Mouse (Mus musculus): ENCODE results near the gene Clec2e. TPM values are rescaled to one million over a fixed set of nuclear protein-coding genes. Genes with fewer than 3 reads are reported as not detected.
"Not testable (repeated sequence)": the region's sequence is repeated elsewhere in the genome, so short reads cannot be mapped to it uniquely, and the experiment has no call there.

Gene Clec2e
- not detected in 2 replicates for polyA plus RNA-seq (2015; fragmentation: Nextera tagmentation; extraction: Ambion mirVana)

DNA sequence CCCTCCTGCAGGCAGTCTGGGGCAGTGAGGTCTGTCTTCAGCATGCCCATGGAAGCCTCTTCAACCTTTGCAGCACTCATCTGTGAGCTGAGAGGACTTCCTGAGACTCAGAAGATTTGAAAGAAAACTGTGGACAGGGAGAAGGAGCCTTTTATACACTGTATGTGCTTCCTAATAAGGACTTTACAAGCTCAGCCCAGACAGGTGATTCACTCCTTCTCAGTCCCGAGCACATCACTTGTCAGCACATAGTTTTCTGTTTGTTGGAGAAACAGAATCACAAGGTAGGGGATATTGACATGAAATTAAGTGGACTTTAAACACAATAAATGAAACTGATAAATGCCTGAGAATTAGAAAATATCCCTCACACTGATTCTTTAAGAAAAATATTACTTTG is at the start of gene Clec2e:
TSS of gene Clec2e (minus strand) at position 120 of the 400 bp plus-strand sequence.
- ATAC-seq (ENCODE audit: low read depth); H3K4me2 ChIP-seq (ENCODE audit: low read depth, low read length); H3K27ac ChIP-seq (ENCODE audit: low read length); H3K9ac ChIP-seq (ENCODE audit: low read length); H3K27me3 ChIP-seq (ENCODE audit: control insufficient read depth, insufficient read depth, low read depth, low read length); H3K36me3 ChIP-seq (ENCODE audit: control insufficient read depth, insufficient read depth, low read length); H3K9me3 ChIP-seq (ENCODE audit: control insufficient read depth, low read length); H3K4me1 ChIP-seq (replicated peaks; ENCODE audit: control insufficient read depth, insufficient read depth, low read length); H3K4me3 ChIP-seq (ENCODE audit: low read length): not testable (repeated sequence)
- 41% methylated on average over 1 of the region's 1 CpGs for WGBS

DNA sequence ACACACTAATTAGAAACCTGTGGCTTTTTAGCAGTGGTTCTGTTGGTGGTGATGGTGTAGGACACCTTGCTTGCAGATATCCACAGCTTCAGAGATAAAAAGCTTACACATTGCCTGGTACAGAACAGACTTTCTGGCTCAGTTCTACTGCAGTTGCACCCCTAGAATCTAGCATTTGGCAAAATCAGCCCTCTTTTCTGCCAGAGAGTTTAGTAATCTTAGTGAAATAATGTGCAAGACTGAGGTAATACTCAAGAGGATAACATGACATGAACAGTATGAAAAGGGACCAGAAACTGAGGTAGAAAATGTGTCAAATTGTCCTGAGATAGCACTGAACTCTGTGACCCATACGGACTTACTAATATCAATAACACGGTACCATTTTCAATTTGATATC is 46.1 kb upstream of the Clec2e start:
- ATAC-seq (ENCODE audit: low read depth): no peak
- H3K9ac ChIP-seq (ENCODE audit: low read length): no peak overlapping the region

DNA sequence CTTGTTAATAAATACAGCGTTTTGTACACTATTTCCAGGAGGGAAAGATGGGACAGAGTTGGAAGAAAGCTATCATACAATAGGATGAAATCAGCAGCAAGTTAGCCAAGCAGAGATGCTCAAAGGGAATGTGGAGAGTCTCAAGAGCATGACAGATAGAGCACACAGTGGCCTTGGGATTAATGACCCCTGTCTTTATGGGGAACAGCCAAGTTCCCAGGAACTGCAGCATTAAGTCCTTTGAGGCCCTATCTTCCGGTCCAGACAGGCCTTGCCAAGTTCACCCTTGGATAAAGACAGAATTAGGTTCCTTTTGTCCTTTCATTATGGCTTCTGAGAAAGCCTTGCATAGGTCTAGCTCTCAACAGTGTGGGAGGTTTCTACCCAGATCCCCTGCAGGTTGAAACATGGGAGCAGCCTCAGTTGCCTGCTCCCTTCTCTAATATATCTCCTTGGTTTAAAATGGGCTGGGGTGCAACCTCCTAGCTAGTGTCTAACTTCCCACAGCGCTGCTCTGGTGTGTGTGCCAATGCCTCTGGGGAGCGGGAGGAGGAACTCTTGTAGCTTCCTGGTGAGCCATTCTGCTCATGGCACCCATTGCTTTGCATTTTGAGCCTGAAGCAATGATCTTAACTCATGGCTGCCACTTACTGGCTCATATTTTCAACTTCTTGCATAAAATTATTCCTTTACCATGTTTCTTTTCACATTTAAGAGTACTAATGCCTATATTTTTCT is 32.1 kb upstream of the Clec2e start:
- WGBS: 76% methylated on average over 4 of the region's 4 CpGs
- Histone ChIP-seq H3K9me3 (ENCODE audit: control insufficient read depth, low read length) (no peaks in the 10 kb centered on the region), H3K4me3 (ENCODE audit: low read length) (no peak overlapping the region), H3K27ac (ENCODE audit: low read length) (no peak overlapping the region), H3K36me3 (ENCODE audit: control insufficient read depth, insufficient read depth, low read length) (no peaks in the 10 kb centered on the region), H3K4me2 (ENCODE audit: low read depth, low read length) (no peak overlapping the region), H3K4me1 (replicated peaks; ENCODE audit: control insufficient read depth, insufficient read depth, low read length) (no peaks in the 10 kb centered on the region), H3K27me3 (ENCODE audit: control insufficient read depth, insufficient read depth, low read depth, low read length) (no peaks in the 10 kb centered on the region), H3K9ac (ENCODE audit: low read length) (no peak overlapping the region)
- ATAC-seq (ENCODE audit: low read depth): no peak

More for the DNA sequence above, 46.1 kb upstream of the Clec2e start:
- H3K4me3 ChIP-seq (ENCODE audit: low read length): no peak overlapping the region
- no peaks in the 10 kb centered on the region for H3K9me3 ChIP-seq (ENCODE audit: control insufficient read depth, low read length)
- WGBS: 89% methylated on average over 2 of the region's 2 CpGs
- no peaks in the 10 kb centered on the region for H3K36me3 ChIP-seq (ENCODE audit: control insufficient read depth, insufficient read depth, low read length)
- H3K27me3 ChIP-seq (ENCODE audit: control insufficient read depth, insufficient read depth, low read depth, low read length): no peaks in the 10 kb centered on the region
- H3K27ac ChIP-seq (ENCODE audit: low read length): no peak overlapping the region
- no peak overlapping the region for H3K4me2 ChIP-seq (ENCODE audit: low read depth, low read length)
- no peaks in the 10 kb centered on the region for H3K4me1 ChIP-seq (replicated peaks; ENCODE audit: control insufficient read depth, insufficient read depth, low read length)

DNA sequence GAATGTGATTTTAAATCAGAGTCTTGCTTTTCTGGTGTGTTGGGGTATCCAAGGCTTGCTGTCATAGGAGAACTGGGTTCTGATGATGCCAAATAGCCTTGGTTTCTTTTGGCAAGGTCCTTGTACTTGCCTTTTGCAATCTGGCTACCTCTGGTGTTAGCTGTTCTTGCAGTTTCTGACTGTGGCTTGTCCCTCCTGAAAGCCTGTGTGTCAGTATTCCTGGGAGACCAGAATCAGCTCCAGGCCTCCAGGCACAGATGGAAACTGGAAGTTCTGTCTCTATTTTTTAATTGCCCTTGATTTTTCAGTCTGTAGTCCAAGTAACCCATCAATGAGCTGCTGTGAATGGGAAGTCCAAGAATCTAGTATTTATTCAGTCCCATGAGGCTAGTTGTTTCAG is 26.1 kb upstream of the Clec2e start:
- H3K9ac ChIP-seq (ENCODE audit: low read length): no peak overlapping the region
- ATAC-seq (ENCODE audit: low read depth): no peak
- H3K4me1 ChIP-seq (replicated peaks; ENCODE audit: control insufficient read depth, insufficient read depth, low read length): no peaks in the 10 kb centered on the region
- H3K36me3 ChIP-seq (ENCODE audit: control insufficient read depth, insufficient read depth, low read length): no peaks in the 10 kb centered on the region
- H3K4me2 ChIP-seq (ENCODE audit: low read depth, low read length): no peak overlapping the region
- no peak overlapping the region for H3K4me3 ChIP-seq (ENCODE audit: low read length)
- H3K9me3 ChIP-seq (ENCODE audit: control insufficient read depth, low read length): no peaks in the 10 kb centered on the region
- H3K27ac ChIP-seq (ENCODE audit: low read length): no peak overlapping the region
- no peaks in the 10 kb centered on the region for H3K27me3 ChIP-seq (ENCODE audit: control insufficient read depth, insufficient read depth, low read depth, low read length)

DNA sequence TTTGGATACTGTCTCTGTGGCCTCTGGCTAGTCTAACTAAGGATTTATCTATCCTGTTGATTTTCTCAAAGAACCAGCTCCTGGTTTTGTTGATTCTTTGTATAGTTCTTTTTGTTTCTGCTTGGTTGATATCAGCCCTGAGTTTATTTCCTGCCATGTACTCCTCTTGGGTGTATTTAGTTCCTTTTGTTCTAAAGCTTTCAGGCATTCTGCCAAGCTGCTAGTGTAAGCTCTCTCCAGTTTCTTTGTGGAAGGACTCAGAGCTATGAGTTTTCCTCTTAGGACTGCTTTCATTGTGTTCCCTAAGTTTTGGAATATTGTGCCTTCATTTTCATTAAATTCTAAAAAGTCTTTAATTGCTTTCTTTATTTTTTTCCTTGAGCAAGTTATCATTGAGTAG is 23.8 kb upstream of the Clec2e start:
- not testable (repeated sequence) for H3K4me2 ChIP-seq (ENCODE audit: low read depth, low read length); ATAC-seq (ENCODE audit: low read depth); H3K9ac ChIP-seq (ENCODE audit: low read length); H3K9me3 ChIP-seq (ENCODE audit: control insufficient read depth, low read length); H3K27me3 ChIP-seq (ENCODE audit: control insufficient read depth, insufficient read depth, low read depth, low read length); H3K36me3 ChIP-seq (ENCODE audit: control insufficient read depth, insufficient read depth, low read length); H3K27ac ChIP-seq (ENCODE audit: low read length); H3K4me1 ChIP-seq (replicated peaks; ENCODE audit: control insufficient read depth, insufficient read depth, low read length); H3K4me3 ChIP-seq (ENCODE audit: low read length)

DNA sequence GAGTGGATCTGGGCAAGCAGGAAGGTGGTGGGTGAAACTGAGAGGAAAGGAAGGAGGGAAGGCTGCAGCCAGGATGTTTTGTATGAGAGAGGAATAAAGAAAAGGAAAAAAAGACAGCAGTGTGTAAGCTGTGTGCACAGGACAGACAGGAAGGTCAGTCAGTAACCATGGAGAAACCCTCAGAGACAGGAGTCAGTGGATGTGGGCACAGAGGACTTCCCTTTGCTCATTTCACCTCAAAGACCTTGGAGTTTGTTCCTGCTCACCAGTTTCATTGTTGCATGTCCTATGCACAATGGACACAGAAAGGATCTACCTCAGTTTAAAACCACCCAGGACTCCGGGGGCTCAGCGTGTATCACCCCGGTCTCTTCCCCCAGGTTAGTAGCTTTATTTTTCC is 15.5 kb upstream of the Clec2e start:
- WGBS: 85% methylated on average over 3 of the region's 3 CpGs
- H3K27ac ChIP-seq (ENCODE audit: low read length): no peak overlapping the region
- H3K9me3 ChIP-seq (ENCODE audit: control insufficient read depth, low read length): peaks cover 4% of the 10 kb centered on the region; the same call in 1 of the 2 replicates
- ATAC-seq (ENCODE audit: low read depth): no peak
- H3K4me3 ChIP-seq (ENCODE audit: low read length): no peak overlapping the region
- H3K9ac ChIP-seq (ENCODE audit: low read length): no peak overlapping the region
- no peaks in the 10 kb centered on the region for H3K36me3 ChIP-seq (ENCODE audit: control insufficient read depth, insufficient read depth, low read length)
- H3K4me1 ChIP-seq (replicated peaks; ENCODE audit: control insufficient read depth, insufficient read depth, low read length): no peaks in the 10 kb centered on the region; the same call in 1 of the 2 replicates
- H3K4me2 ChIP-seq (ENCODE audit: low read depth, low read length): no peak overlapping the region
- H3K27me3 ChIP-seq (ENCODE audit: control insufficient read depth, insufficient read depth, low read depth, low read length): no peaks in the 10 kb centered on the region

DNA sequence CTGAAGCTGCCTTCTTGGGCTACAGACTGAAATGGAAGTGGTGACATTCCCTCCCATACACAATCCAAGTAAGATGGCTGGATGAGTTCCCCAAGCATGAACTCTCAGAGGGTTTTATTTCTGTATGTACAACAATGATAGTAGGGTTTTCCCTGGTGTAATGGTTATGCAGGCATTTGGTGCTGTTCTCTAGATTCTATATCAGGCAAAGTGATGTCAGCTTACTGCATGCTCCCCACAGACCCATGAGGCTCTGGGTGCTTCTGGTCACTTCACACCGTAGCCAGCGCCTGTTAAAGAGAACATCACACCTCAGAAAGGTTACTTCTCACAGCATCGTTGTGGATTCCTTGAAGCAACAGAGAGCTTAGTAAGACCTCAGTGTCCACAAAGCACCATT is 13.5 kb upstream of the Clec2e start:
- peak overlapping the region; percentile 57 for H3K27ac ChIP-seq (ENCODE audit: low read length)
- not testable (repeated sequence) for H3K9ac ChIP-seq (ENCODE audit: low read length); H3K4me1 ChIP-seq (replicated peaks; ENCODE audit: control insufficient read depth, insufficient read depth, low read length); H3K27me3 ChIP-seq (ENCODE audit: control insufficient read depth, insufficient read depth, low read depth, low read length); ATAC-seq (ENCODE audit: low read depth); H3K4me3 ChIP-seq (ENCODE audit: low read length); H3K9me3 ChIP-seq (ENCODE audit: control insufficient read depth, low read length); H3K4me2 ChIP-seq (ENCODE audit: low read depth, low read length); H3K36me3 ChIP-seq (ENCODE audit: control insufficient read depth, insufficient read depth, low read length)
- 78% methylated on average over 3 of the region's 3 CpGs for WGBS

DNA sequence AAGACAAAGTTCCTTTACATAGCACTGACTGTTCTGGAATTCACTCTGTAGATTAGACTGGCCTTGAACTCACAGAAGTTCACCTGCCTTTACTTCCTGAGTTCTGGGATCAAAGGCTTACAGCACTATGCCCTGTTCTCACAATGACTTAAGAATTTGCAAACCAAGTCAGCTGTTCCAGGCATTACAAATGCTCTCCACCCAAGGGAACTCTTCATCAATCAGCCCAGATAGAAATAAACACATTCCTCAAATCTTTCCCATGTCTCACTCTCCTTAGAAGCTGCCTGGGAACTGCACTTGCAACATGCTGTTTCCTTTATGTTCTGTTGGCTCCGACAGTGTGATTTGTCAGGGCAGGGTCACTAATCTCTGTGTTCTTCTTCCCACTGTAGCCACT is 13.1 kb upstream of the Clec2e start:
- Histone ChIP-seq H3K9me3 (ENCODE audit: control insufficient read depth, low read length) (peaks cover 4% of the 10 kb centered on the region; the same call in 1 of the 2 replicates), H3K9ac (ENCODE audit: low read length) (no peak overlapping the region), H3K4me3 (ENCODE audit: low read length) (no peak overlapping the region), H3K4me1 (replicated peaks; ENCODE audit: control insufficient read depth, insufficient read depth, low read length) (no peaks in the 10 kb centered on the region; the same call in 1 of the 2 replicates), H3K4me2 (ENCODE audit: low read depth, low read length) (no peak overlapping the region), H3K27me3 (ENCODE audit: control insufficient read depth, insufficient read depth, low read depth, low read length) (no peaks in the 10 kb centered on the region), H3K27ac (ENCODE audit: low read length) (peak overlapping the region; percentile 57), H3K36me3 (ENCODE audit: control insufficient read depth, insufficient read depth, low read length) (no peaks in the 10 kb centered on the region)
- ATAC-seq (ENCODE audit: low read depth): peak; percentile 88
- 17% methylated on average over 1 of the region's 1 CpGs for WGBS

DNA sequence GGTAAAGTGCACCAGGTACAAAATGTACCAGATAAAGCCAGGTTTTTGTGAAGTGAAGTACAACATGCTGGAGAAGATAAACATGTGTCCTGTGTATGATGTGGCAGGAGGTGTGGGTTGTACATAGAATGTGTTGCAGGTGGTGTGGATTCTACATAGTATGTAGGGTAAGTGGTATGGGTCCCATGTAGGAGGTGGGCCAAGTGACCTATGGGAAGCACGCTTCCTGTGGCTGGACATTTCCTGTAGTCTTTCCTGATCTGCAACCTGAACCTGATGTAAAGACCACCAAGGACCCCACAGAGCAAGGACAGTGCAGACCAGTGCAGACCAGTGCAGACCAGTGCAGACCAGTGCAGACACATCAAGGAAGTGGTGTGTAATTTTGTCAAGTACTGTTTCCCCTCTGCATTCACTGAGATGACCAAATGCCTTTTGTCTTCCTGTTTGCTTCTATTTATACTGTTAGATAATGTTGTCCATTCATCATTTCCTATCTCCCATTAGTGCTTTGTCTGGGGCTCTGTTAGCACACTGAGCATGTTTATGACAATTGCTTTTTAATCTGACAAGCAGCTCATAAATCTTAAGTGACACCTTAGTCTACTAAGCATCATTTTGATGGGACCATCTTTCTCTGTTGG is 12.4 kb upstream of the Clec2e start:
- ATAC-seq (ENCODE audit: low read depth): peak; percentile 86
- Histone ChIP-seq H3K4me2 (ENCODE audit: low read depth, low read length) (no peak overlapping the region), H3K27ac (ENCODE audit: low read length) (peak overlapping the region; percentile 68), H3K4me3 (ENCODE audit: low read length) (no peak overlapping the region), H3K36me3 (ENCODE audit: control insufficient read depth, insufficient read depth, low read length) (no peaks in the 10 kb centered on the region), H3K9ac (ENCODE audit: low read length) (no peak overlapping the region), H3K27me3 (ENCODE audit: control insufficient read depth, insufficient read depth, low read depth, low read length) (no peaks in the 10 kb centered on the region), H3K4me1 (replicated peaks; ENCODE audit: control insufficient read depth, insufficient read depth, low read length) (no peaks in the 10 kb centered on the region; the same call in 1 of the 2 replicates), H3K9me3 (ENCODE audit: control insufficient read depth, low read length) (peaks cover 4% of the 10 kb centered on the region; the same call in 1 of the 2 replicates)
- 55% methylated on average over 1 of the region's 1 CpGs for WGBS
